Mouse (Mus musculus): Measurements from ENCODE around the gene Hdgfl2.

Gene Hdgfl2

GRCm38 (mm10) chr17:56131136-56131535 is 51.7 kb downstream of the Hdgfl2 start:
- no peak for DNase-seq (ENCODE audit: low spot score)

- no peak for DNase-seq (ENCODE audit: low spot score)
Observed at GRCm38 (mm10) chr17:56131814-56132213, 52.4 kb downstream of the Hdgfl2 start.

GRCm38 (mm10) chr17:56132661-56133060 is 53.2 kb downstream of the Hdgfl2 start:
- DNase-seq (ENCODE audit: low spot score) = no peak

GRCm38 (mm10) chr17:56133457-56134363 is 54.3 kb downstream of the Hdgfl2 start:
- DNase-seq (ENCODE audit: low spot score) = no peak

DNA sequence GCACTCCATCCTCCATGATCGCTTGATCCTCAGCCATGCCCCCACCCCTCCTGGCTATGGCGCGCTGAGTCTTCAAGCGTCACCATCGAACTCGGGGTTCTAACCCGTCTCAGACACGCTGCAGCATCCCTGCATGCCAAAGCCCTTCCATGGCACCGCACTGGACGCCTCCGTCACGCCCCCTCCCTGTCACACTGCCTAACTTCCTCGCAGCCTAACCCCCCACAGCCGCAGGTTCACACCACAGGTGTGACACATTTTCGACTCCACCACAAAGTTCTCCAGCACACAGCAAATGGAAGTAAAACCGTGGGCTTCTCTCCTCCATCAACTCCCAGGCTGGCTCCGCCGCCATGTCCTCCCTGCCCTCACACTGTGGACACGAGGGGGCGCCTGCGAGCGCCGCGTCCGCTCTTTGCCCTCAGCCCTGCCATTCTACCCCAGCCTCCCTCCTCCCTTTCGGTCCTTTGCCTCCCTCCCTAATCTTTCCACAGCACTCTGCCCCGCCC is 55.1 kb downstream of the Hdgfl2 start:
- no peak for DNase-seq (ENCODE audit: low spot score)

DNA sequence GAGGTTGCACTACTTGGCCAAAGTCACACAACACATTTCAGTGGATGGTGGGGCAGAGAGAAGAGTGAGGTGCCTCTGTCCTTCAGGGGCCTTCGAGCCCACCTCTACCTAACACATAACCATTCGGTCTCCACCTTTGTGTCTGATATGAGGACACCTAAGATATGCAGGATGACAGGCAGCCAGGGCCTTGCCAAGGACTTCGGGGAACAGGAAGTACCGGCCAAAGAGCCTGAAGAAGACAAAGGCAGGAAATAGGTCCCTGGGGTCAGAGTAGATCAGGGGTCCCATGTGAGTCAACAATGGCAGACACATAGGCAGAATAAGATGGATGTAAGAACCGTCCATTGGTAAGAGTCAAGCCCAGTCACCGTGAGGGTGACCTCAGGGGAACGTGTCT is 57.1 kb downstream of the Hdgfl2 start:
- DNase-seq (ENCODE audit: low spot score) = no peak

DNA sequence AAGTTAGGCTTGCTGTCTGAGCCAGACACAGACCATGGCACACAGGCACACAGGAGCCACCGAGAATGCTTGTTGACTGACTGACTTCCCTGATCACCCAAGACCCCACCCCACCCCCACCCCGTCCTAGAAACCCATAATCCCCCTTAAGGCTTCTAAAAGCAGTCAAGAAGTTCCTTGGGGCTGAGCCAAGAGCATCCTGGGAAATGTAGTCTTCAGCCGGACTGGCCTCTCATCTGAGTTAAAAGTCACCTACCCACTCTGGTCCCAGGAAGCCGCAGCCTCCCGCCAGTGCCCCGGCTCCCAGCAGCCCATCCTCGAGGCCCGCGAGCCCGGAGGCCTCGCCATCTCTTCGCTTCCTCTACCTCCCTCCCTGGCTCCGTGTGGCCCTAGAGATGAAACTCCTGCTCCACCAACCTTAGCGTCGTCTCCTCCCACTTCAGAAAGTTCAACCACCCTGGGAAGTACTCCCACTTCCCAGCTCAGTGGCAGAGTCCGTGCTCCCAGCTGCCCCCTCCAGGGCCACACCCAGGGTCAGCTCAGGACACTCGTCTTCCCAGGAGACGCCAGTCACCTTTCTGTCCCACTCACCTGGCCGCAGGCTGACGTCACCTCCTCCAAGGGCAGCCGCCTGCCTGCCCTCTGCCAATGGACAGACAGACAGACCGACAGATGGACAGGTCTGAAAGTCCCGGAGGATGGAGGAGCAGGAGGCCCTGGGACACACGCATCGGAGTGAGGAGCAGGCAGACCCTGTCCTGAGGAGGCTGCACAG is 58.6 kb downstream of the Hdgfl2 start:
- no peak for DNase-seq (ENCODE audit: low spot score)

DNA sequence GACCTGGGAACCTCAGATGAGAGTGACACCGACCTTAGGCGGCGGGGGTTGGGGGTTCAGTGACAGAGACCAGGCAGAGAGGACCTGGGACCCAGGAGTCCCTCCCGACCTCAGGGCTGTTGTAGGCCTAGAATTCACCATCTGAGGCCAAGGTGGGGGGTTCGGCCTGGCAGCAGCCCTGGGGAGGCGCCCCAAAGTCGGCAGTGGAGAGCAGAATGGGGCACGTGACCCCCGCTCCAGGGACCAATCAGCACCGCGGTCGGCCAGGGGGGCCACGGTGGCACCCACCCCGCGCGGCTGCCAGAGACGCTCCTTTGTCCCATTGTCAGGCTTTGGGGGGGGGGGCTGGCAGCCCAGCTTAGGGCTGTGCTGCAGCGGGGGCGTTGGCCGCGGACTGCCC is 59.9 kb downstream of the Hdgfl2 start:
- DNase-seq (ENCODE audit: low spot score) = no peak

GRCm38 (mm10) chr17:56139858-56140595 is 60.6 kb downstream of the Hdgfl2 start, which contains the start of gene Sema6b:
TSS of gene Sema6b (minus strand) at chr17:56140343.
- no peak for DNase-seq (ENCODE audit: low spot score)

- no peak for DNase-seq (ENCODE audit: low spot score)
Observed at GRCm38 (mm10) chr17:56141702-56142605, 62.5 kb downstream of the Hdgfl2 start.

GRCm38 (mm10) chr17:56144546-56144945 is 65.1 kb downstream of the Hdgfl2 start:
- DNase-seq (ENCODE audit: low spot score) = no peak

GRCm38 (mm10) chr17:56146131-56146530 is 66.7 kb downstream of the Hdgfl2 start:
- DNase-seq (ENCODE audit: low spot score) = no peak

DNA sequence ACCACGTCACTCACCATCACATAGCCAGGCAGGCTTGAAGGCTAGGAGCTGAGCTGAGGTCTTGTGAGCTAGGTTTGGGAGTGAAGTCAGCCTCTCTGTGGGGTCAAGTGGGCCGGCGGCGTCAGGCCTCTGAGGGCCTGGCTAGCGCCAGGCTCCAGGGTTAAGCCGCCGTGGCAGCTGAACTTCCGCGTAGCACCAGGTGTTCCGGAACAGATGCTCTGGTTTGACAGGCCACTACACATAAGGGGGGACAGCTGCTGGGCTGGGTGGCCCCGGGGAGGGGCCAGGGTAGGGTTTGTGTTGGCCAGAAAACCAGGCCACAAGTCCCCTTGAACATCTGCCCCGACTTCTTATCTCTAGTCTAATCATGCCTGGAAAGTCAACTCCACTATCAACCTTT is 68.0 kb downstream of the Hdgfl2 start:
- no peak for DNase-seq (ENCODE audit: low spot score)

DNA sequence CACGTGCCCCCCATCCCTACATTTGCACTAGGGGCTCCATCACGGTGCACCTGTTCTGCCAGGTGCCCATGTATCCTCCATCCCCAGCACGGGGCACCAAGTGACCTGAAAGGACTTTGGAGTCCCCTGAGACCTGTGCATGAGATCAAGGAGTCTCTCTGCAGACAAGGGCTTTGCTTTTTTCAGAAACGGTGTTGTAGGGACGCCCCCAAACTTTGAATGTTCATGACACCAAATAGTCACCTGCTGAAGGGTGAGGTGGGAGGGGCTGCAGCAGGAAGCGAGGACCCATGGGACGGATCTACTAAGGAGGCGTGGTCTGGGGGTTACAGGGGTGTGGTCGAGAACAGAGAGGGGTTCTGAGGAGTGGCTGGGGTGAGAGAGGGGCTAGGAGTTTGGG is 68.8 kb downstream of the Hdgfl2 start:
- no peak for DNase-seq (ENCODE audit: low spot score)

- no peak for DNase-seq (ENCODE audit: low spot score)
Observed at GRCm38 (mm10) chr17:56148790-56149618, 69.6 kb downstream of the Hdgfl2 start.

DNA sequence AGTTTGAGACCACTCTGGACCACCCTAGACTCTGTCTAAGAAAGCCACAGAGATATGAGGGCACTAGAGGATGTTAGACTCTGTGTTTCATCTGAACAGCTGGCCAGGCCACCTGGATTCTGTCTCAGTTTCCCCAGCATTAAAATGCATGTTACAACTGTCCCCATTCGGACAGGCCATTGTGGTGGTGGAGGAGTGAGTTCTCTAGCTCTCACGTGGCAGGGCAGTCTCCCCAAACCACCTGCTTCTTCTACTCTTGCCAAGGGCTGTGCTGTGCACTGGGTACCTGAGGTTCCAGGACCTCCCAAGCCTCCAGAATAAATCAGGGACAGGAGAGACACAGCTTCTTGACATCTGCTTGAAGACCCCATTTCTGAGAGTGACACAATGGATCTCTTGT is 70.5 kb downstream of the Hdgfl2 start:
- no peak for DNase-seq (ENCODE audit: low spot score)

All from ovary, postnatal 10 days (tissue).